Mouse (Mus musculus) cerebellum, adult 8-10 months (tissue): ENCODE results near the gene Ctnnal1.

ENCODE experiments used
- DNase-seq: peaks from one replicate; pipeline ENCODE4 v3.0.0; 2022

Gene Ctnnal1

DNA sequence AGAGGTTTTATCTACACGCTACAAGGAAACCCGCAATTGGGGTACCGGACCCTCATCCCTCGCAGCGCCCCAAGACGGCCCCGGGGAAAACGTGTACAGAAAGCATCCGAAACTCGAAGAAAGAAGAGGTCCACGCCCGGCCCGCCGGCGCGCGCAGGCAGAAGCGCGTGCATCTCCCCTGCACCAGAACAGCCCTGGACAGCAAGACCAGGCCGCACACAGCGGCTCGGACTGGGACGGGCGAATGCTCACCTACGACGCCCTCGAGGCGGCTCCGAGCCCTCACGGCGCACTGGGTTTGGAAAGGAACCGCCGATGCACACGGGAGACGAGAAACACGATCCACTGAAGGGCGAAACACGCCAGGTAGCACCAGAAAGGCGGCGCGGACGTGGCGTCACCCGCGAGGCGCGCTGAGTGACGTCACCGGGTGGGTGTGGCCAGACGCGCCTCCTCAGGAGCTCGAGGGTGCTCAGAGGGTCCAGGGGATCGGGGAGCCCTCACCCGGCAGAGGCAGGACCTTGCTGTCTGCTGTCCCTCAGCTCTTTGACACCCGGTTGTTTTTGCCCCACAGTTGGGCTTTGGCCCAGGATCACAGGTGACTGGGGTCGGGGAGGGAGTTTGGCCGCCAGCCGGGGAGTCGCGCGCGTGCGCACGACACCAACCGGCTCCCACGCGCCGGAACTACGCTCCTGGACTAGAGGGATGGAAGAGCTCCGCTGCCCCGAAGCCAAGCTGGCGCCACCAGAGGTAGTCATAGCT, 62.9 kb downstream of the Ctnnal1 start, which contains the start of the genes Elp1 and Fam206a:
Elp1 (minus strand) TSS at position 425 of the 762 bp plus-strand sequence.
Fam206a (plus strand) TSS at position 439 of the 762 bp plus-strand sequence.
- DNase-seq: peak; percentile 98

DNA sequence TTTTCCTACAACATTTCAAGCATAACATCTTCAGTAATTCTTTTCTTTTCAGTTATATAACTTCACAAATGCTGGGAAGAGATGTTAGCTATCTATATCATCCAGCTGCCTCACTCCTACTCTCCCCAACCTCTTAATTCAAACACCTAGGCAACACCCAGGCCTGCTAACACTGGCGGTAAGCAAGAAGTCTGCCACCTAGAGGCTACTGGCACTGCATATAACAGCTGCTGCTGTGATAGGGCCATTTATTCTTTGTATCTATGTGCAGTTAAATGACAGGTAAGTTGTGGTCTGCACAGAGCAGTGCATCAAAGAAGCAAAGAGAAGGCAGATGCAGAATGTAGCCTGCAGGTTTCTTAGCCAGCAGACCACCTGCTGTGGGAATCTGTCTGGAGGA, 73.6 kb downstream of the Ctnnal1 start:
- no peak for DNase-seq

DNA sequence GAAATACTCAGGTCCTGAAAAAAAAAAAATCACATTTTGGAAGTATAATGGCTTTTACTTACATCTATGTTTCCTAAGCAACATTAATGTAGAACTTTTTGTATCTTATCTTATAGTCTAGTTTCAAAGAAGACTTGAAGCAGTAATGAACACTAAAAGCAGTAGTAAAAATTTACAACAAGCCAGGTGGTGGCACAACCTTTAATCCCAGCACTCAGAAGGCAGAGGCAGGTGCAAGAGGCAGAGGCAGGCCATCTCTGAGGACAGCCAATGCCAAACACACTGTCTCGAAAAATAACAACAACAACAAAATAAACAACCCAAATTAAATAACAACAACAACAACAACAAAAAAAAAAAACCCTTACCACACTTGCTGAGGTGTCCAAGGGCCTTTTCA, 93.9 kb downstream of the Ctnnal1 start:
- DNase-seq: no peak

- DNase-seq: no peak
These were observed 96.1 kb downstream of the Ctnnal1 start for GRCm38 (mm10) chr4:56768913-56769312.

GRCm38 (mm10) chr4:56767861-56768284, 97.1 kb downstream of the Ctnnal1 start:
- no peak for DNase-seq
